Mouse (Mus musculus) ES-Bruce4 (cell line): ENCODE results near the gene Cadm4.

ENCODE experiments used
- CTCF ChIP-seq: IDR thresholded peaks from one replicate; pipeline ENCODE4 v1.8.1; 2011; ENCODE audit warnings: low read depth, low read length
- EP300 ChIP-seq: IDR thresholded peaks from 2 replicates; pipeline ENCODE4 v1.6.1; 2011; ENCODE audit warnings: low read depth, low read length; ENCODE audit not compliant: insufficient read depth
- POLR2A ChIP-seq: IDR thresholded peaks from one replicate; pipeline ENCODE4 v1.8.1; 2011; ENCODE audit warnings: low read length; ENCODE audit not compliant: insufficient read depth

GRCm38 (mm10) chr7:24528861-24529260, 47.0 kb downstream of the Cadm4 start:
- TF ChIP-seq POLR2A (no peak), CTCF (no peak), EP300 (no peak)
